Mouse (Mus musculus): ENCODE measurements around the gene Tpd52l2. TPM values are rescaled to one million over a fixed set of nuclear protein-coding genes. Genes with fewer than 3 reads are reported as not detected.

Tpd52l2 gene
- polyA plus RNA-seq, 1 experiment from 2014 or later, result 142 TPM

- H3K4me2 ChIP-seq (ENCODE audit: low read depth), result no peak overlapping the region
- H3K9ac ChIP-seq (ENCODE audit: low read length), result 0 out of 2 replicates have a peak overlapping the region, but pooled peaks have one; percentile 29
- DNase-seq (ENCODE audit: low spot score) (peak; percentile 14), ATAC-seq (ENCODE audit: insufficient read depth, low FRiP score, low TSS enrichment) (no peak)
- no peak overlapping the region for H3K27ac ChIP-seq (ENCODE audit: low read depth, low read length)
- peaks cover 19% of the 10 kb centered on the region for H3K4me1 ChIP-seq (ENCODE audit: control insufficient read depth, insufficient read depth, low read length)
- WGBS, result 41% methylated on average over 7 of the region's 7 CpGs
- no peak overlapping the region for H3K4me3 ChIP-seq (ENCODE audit: low read depth, low read length)
- H3K27me3 ChIP-seq (ENCODE audit: control insufficient read depth, insufficient read depth, low read length), result no peaks in the 10 kb centered on the region
- H3K36me3 ChIP-seq (ENCODE audit: control insufficient read depth, insufficient read depth, low read length), result no peaks in the 10 kb centered on the region
- no peaks in the 10 kb centered on the region for H3K9me3 ChIP-seq (ENCODE audit: control insufficient read depth, low read length)
These were observed 13.2 kb upstream of the Tpd52l2 start for GRCm38 (mm10) chr2:181483562-181484318.

- Histone ChIP-seq H3K9me3 (ENCODE audit: control insufficient read depth, low read length) (no peaks in the 10 kb centered on the region), H3K4me3 (ENCODE audit: low read depth, low read length) (no peak overlapping the region), H3K27ac (ENCODE audit: low read depth, low read length) (no peak overlapping the region), H3K4me1 (ENCODE audit: control insufficient read depth, insufficient read depth, low read length) (peaks cover 19% of the 10 kb centered on the region), H3K9ac (ENCODE audit: low read length) (no peak overlapping the region), H3K4me2 (ENCODE audit: low read depth) (no peak overlapping the region), H3K36me3 (ENCODE audit: control insufficient read depth, insufficient read depth, low read length) (no peaks in the 10 kb centered on the region), H3K27me3 (ENCODE audit: control insufficient read depth, insufficient read depth, low read length) (no peaks in the 10 kb centered on the region)
- WGBS, result 80% methylated on average over 6 of the region's 6 CpGs
- no peak for ATAC-seq (ENCODE audit: insufficient read depth, low FRiP score, low TSS enrichment)
- no peak for DNase-seq (ENCODE audit: low spot score)
These were observed 12.3 kb upstream of the Tpd52l2 start for GRCm38 (mm10) chr2:181484456-181485233.

DNA sequence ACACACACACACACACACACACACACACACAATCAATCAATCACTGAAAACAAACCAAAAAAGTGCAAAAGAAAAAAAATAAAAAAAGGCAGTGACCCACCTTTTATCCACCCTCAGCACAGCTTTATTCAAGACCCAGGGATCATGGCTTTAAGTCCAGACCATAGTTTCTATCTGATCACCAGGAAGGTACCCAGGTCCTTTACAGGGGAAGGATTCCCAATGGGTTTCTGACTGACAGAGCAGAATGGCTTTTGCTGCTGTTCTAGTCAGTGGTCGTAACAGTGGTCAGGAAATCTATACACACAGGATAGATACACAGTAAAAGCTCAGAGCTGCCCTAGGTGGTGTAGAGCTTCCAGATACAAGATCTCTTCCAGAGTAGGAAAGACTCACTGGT is 11.2 kb upstream of the Tpd52l2 start:
- H3K4me3 ChIP-seq (ENCODE audit: low read depth, low read length), result no peak overlapping the region
- H3K9me3 ChIP-seq (ENCODE audit: control insufficient read depth, low read length), result no peaks in the 10 kb centered on the region
- H3K36me3 ChIP-seq (ENCODE audit: control insufficient read depth, insufficient read depth, low read length), result no peaks in the 10 kb centered on the region
- peaks cover 19% of the 10 kb centered on the region for H3K4me1 ChIP-seq (ENCODE audit: control insufficient read depth, insufficient read depth, low read length)
- no peaks in the 10 kb centered on the region for H3K27me3 ChIP-seq (ENCODE audit: control insufficient read depth, insufficient read depth, low read length)
- H3K27ac ChIP-seq (ENCODE audit: low read depth, low read length), result peak overlapping the region; percentile 61
- no peak for DNase-seq (ENCODE audit: low spot score)
- no peak overlapping the region for H3K4me2 ChIP-seq (ENCODE audit: low read depth)
- WGBS, result 22% methylated on average over 1 of the region's 1 CpGs
- no peak for ATAC-seq (ENCODE audit: insufficient read depth, low FRiP score, low TSS enrichment)
- no peak overlapping the region for H3K9ac ChIP-seq (ENCODE audit: low read length)

DNA sequence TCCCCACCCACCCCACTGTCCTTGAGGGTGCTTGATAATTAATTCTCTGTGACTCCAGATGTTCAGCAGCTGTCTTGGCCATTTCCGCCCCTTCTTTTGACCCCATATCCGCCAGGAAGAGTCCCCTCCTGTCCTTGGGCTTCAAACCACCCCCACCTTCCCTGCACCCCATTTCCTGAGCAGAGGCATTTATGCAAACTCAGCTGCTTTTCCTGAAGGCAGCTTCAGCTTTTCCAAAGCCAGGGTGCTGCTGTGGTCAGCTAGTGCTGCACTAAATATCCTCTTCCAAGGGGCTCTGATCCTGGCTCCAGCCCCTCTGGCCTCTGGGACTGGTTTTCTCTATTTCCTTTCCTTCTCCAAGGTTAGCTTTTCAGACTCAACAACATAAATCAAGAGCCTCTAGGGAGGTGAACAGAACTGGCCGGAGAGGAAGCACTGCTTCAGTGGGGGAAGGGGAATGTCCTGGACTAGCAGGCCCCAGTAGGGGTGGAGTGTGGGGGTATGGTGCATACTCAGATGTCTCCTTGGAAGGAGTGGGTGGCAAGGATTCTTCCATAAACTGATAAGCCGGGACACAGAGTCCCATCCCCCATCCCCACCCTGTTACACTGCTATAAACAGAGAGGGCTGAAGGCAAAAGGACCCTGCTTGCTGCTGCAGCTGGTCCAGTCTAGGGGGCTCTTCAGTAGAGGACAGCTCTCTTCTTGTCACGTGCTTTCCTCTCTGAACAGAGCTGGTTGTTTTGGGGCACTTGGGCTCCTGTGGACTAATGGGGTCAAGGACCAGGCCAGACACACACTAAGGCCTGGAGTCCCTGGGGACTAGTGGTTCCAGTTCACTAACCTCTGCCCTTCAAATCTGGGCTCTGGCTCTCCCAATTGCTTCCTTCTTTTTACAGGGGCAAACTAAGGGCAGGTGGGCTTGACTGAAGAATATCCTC is 9.3 kb upstream of the Tpd52l2 start:
- ATAC-seq (ENCODE audit: insufficient read depth, low FRiP score, low TSS enrichment) (peak; percentile 50; the same call in 1 of the 2 replicates), DNase-seq (ENCODE audit: low spot score) (peak; percentile 56)
- Histone ChIP-seq H3K36me3 (ENCODE audit: control insufficient read depth, insufficient read depth, low read length) (no peaks in the 10 kb centered on the region), H3K4me2 (ENCODE audit: low read depth) (peak overlapping the region; percentile 6; the same call in 1 of the 2 replicates), H3K27me3 (ENCODE audit: control insufficient read depth, insufficient read depth, low read length) (no peaks in the 10 kb centered on the region), H3K9me3 (ENCODE audit: control insufficient read depth, low read length) (no peaks in the 10 kb centered on the region), H3K27ac (ENCODE audit: low read depth, low read length) (peak overlapping the region; percentile 75), H3K4me3 (ENCODE audit: low read depth, low read length) (no peak overlapping the region), H3K4me1 (ENCODE audit: control insufficient read depth, insufficient read depth, low read length) (peaks cover 19% of the 10 kb centered on the region), H3K9ac (ENCODE audit: low read length) (peak overlapping the region; percentile 29)
- 13% methylated on average over 5 of the region's 5 CpGs for WGBS

- H3K27me3 ChIP-seq (ENCODE audit: control insufficient read depth, insufficient read depth, low read length), result no peaks in the 10 kb centered on the region
- WGBS, result 31% methylated on average over 7 of the region's 7 CpGs
- no peak for ATAC-seq (ENCODE audit: insufficient read depth, low FRiP score, low TSS enrichment)
- H3K9me3 ChIP-seq (ENCODE audit: control insufficient read depth, low read length), result no peaks in the 10 kb centered on the region
- H3K4me2 ChIP-seq (ENCODE audit: low read depth), result no peak overlapping the region
- no peak overlapping the region for H3K9ac ChIP-seq (ENCODE audit: low read length)
- H3K4me1 ChIP-seq (ENCODE audit: control insufficient read depth, insufficient read depth, low read length), result peaks cover 14% of the 10 kb centered on the region
- no peak overlapping the region for H3K27ac ChIP-seq (ENCODE audit: low read depth, low read length)
- DNase-seq (ENCODE audit: low spot score), result no peak
- no peaks in the 10 kb centered on the region for H3K36me3 ChIP-seq (ENCODE audit: control insufficient read depth, insufficient read depth, low read length)
- H3K4me3 ChIP-seq (ENCODE audit: low read depth, low read length), result no peak overlapping the region
These were observed 5.3 kb upstream of the Tpd52l2 start for GRCm38 (mm10) chr2:181491432-181492205.

DNA sequence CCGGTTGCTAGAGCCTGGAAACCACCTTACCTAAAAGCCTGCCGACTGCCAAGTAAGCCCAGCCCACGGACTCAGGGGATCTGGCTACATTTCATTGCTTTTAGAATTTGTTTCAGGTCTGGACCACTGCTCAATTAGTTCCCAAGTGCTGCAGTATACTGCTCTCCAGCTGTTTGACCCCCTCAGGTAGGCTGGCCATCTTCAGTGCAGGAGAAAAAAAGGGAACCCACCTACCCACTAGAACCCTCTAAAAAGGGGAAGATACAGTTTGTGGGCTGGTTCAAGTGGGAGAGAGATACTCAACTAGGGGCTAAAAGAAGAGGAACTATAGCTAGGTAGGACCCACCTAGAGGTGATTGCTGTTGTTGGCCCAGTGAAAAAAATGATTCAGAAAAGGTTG is 4.7 kb upstream of the Tpd52l2 start:
- 60% methylated on average over 3 of the region's 3 CpGs for WGBS
- no peak overlapping the region for H3K4me3 ChIP-seq (ENCODE audit: low read depth, low read length)
- H3K27me3 ChIP-seq (ENCODE audit: control insufficient read depth, insufficient read depth, low read length), result no peaks in the 10 kb centered on the region

GRCm38 (mm10) chr2:181493156-181493927 is 3.6 kb upstream of the Tpd52l2 start, which contains the start of gene Abhd16b:
Gene Abhd16b (plus strand): TSS chr2:181493206.
- H3K9me3 ChIP-seq (ENCODE audit: control insufficient read depth, low read length), result no peaks in the 10 kb centered on the region

More for the DNA sequence above, 4.7 kb upstream of the Tpd52l2 start:
- no peak for DNase-seq (ENCODE audit: low spot score)
- Histone ChIP-seq H3K4me2 (ENCODE audit: low read depth) (no peak overlapping the region), H3K4me1 (ENCODE audit: control insufficient read depth, insufficient read depth, low read length) (peaks cover 9% of the 10 kb centered on the region), H3K9ac (ENCODE audit: low read length) (no peak overlapping the region), H3K27ac (ENCODE audit: low read depth, low read length) (no peak overlapping the region), H3K36me3 (ENCODE audit: control insufficient read depth, insufficient read depth, low read length) (no peaks in the 10 kb centered on the region), H3K9me3 (ENCODE audit: control insufficient read depth, low read length) (no peaks in the 10 kb centered on the region)
- no peak for ATAC-seq (ENCODE audit: insufficient read depth, low FRiP score, low TSS enrichment)

More at GRCm38 (mm10) chr2:181493156-181493927, 3.6 kb upstream of the Tpd52l2 start, which contains the start of gene Abhd16b:
- ATAC-seq (ENCODE audit: insufficient read depth, low FRiP score, low TSS enrichment) (no peak), DNase-seq (ENCODE audit: low spot score) (no peak)
- no peaks in the 10 kb centered on the region for H3K36me3 ChIP-seq (ENCODE audit: control insufficient read depth, insufficient read depth, low read length)
- H3K27me3 ChIP-seq (ENCODE audit: control insufficient read depth, insufficient read depth, low read length), result no peaks in the 10 kb centered on the region
- H3K4me2 ChIP-seq (ENCODE audit: low read depth), result no peak within 1 kb of the TSS
- H3K27ac ChIP-seq (ENCODE audit: low read depth, low read length), result no peak within 1 kb of the TSS
- 84% methylated on average over 31 of the region's 31 CpGs for WGBS
- no peak within 1 kb of the TSS for H3K4me3 ChIP-seq (ENCODE audit: low read depth, low read length)
- peaks cover 5% of the 10 kb centered on the region for H3K4me1 ChIP-seq (ENCODE audit: control insufficient read depth, insufficient read depth, low read length)
- no peak within 1 kb of the TSS for H3K9ac ChIP-seq (ENCODE audit: low read length)

Data from neural tube, embryonic 11.5 days (tissue).